ENCODE assay signal across 9 mouse cellular contexts in genomic region chr13:24988391-24988790, GRCm38 (mm10). TPM values are rescaled to one million over a fixed set of nuclear protein-coding genes. Genes with fewer than 3 reads are reported as not detected.
A peak's percentile ranks its signal among the peaks of the same experiment; 100 is the strongest.
DNase-seq lines count a peak whose midpoint lies in the region; ATAC-seq and TF ChIP-seq lines count a peak whose summit lies in the region.
"Had no signal": no experiment of that assay in that cellular context is flagged by ENCODE, and none has a peak within 500 bp of the region (broad histone marks: within the 10 kb centered on the region; RNA-seq: fewer than 3 reads in every experiment).

No protein-coding gene starts in this region.

- peaks cover 4% of the 10 kb centered on the region; the same call in 1 of the 2 replicates for H3K36me3 ChIP-seq in liver, embryonic 14.5 days (replicated peaks; ENCODE audit: control insufficient read depth, insufficient read depth, low read depth)
- H3K36me3 ChIP-seq in neural tube, embryonic 12.5 days: peaks cover 29% of the 10 kb centered on the region

- no peak overlapping the region for H3K9ac ChIP-seq in liver, embryonic 14.5 days (replicated peaks)
- H3K9ac ChIP-seq in neural tube, embryonic 12.5 days: no peak overlapping the region
- H3K9ac ChIP-seq: heart, embryonic 13.5 days had no signal

- no peak overlapping the region for H3K4me2 ChIP-seq in liver, embryonic 14.5 days (ENCODE audit: low read depth)
- no peak overlapping the region for H3K4me2 ChIP-seq in neural tube, embryonic 12.5 days (replicated peaks)
- H3K4me2 ChIP-seq: heart, embryonic 13.5 days had no signal

- no peaks in the 10 kb centered on the region for H3K4me1 ChIP-seq in liver, embryonic 14.5 days (replicated peaks; ENCODE audit: control insufficient read depth in 2 of 2, insufficient read depth in 2 of 2, low read length in 1 of 2)
- H3K4me1 ChIP-seq in neural tube, embryonic 12.5 days: no peaks in the 10 kb centered on the region

- ATAC-seq in activated CD4-positive, CD25-positive, alpha-beta regulatory T cell, adult 4 months: peak; percentile 77
- ATAC-seq in liver, embryonic 14.5 days (ENCODE audit: insufficient read depth): peak; percentile 42; the same call in 1 of the 2 replicates
- peak; percentile 69; the same call in 1 of the 2 replicates for ATAC-seq in neural tube, embryonic 12.5 days (ENCODE audit: low FRiP score, low read depth)

- no peak overlapping the region for H3K27ac ChIP-seq in liver, embryonic 14.5 days
- no peak overlapping the region for H3K27ac ChIP-seq in neural tube, embryonic 12.5 days
- H3K27ac ChIP-seq: heart, embryonic 13.5 days had no signal

- H3K4me3 ChIP-seq in liver, embryonic 14.5 days (ENCODE audit: insufficient read depth in 1 of 2, low read depth in 2 of 2, low read length in 2 of 2): no peak overlapping the region
- H3K4me3 ChIP-seq in neural tube, embryonic 12.5 days: no peak overlapping the region
- H3K4me3 ChIP-seq: heart, embryonic 13.5 days had no signal

- peak; percentile 71 for TF ChIP-seq CTCF in liver, embryonic 14.5 days (IDR thresholded peaks at IDR 0.05; ENCODE audit: low read depth)

- 58% methylated on average over 7 of the region's 7 CpGs for WGBS in liver, embryonic 14.5 days (ENCODE audit: insufficient replicate concordance)
- WGBS in neural tube, embryonic 12.5 days: 40% methylated on average over 7 of the region's 7 CpGs

- no peak for TF ChIP-seq EP300 in liver, embryonic 14.5 days (IDR thresholded peaks at IDR 0.05; ENCODE audit: low read depth)

- no peaks in the 10 kb centered on the region for H3K9me3 ChIP-seq in liver, embryonic 14.5 days (ENCODE audit: control insufficient read depth, low read length)
- H3K9me3 ChIP-seq in neural tube, embryonic 12.5 days: no peaks in the 10 kb centered on the region
- H3K9me3 ChIP-seq: heart, embryonic 13.5 days had no signal

- peak; percentile 72 for DNase-seq in CD4-positive, CD25-positive, alpha-beta regulatory T cell, adult 2 months (ENCODE audit: low read depth, low spot score)
- peak; percentile 72 for DNase-seq in embryo, embryonic 10.5 days (ENCODE audit: low spot score)
- peak; percentile 19 for DNase-seq in gastrocnemius, postnatal 25 days
- peak; percentile 73 for DNase-seq in kidney, adult 9 months
- peak in 1 of 3 experiments; percentile 26 for DNase-seq in liver, embryonic 14.5 days (ENCODE audit: low read depth in 3 of 3, low spot score in 3 of 3)
- peak; percentile 57 for DNase-seq in thymus, postnatal 14 days

- no peaks in the 10 kb centered on the region for H3K27me3 ChIP-seq in liver, embryonic 14.5 days (ENCODE audit: control insufficient read depth, insufficient read depth, low read length)
- no peaks in the 10 kb centered on the region for H3K27me3 ChIP-seq in neural tube, embryonic 12.5 days (replicated peaks)
- H3K27me3 ChIP-seq: heart, embryonic 13.5 days had no signal

RNA-seq across cellular contexts. Expression of gene Mrs2, which starts 31.8 kb away (rescaled TPM):
- polyA plus RNA-seq in activated CD4-positive, CD25-positive, alpha-beta regulatory T cell, adult 4 months (2017; shearing (Covaris generic)): 1 to 10 TPM; 5.6 to 5.7 TPM
- 10 to 100 TPM; 35.2 to 39.6 TPM for total RNA-seq in gastrocnemius, postnatal 25 days (2021)
- 4.9 and 8.4 TPM in 2 replicates for polyA plus RNA-seq in liver, embryonic 14.5 days (2012; rRNA removed)
- polyA plus RNA-seq in liver, embryonic 14.5 days (2014; fragmentation: Nextera tagmentation; extraction: Ambion mirVana): 16.6 and 17.7 TPM in 2 replicates
- 28.8 and 30.3 TPM in 2 replicates for polyA plus RNA-seq in neural tube, embryonic 12.5 days (2016; fragmentation: Nextera tagmentation; extraction: Ambion mirVana)

RNA-seq across cellular contexts. Expression of gene Gpld1, which starts 45.4 kb away (rescaled TPM):
- 1 to 10 TPM in 1 of 2 experiments, under 1 TPM in 1; 0.98 to 2.4 TPM for polyA plus RNA-seq in activated CD4-positive, CD25-positive, alpha-beta regulatory T cell, adult 4 months (2017; shearing (Covaris generic))
- total RNA-seq in gastrocnemius, postnatal 25 days (2021): under 1 TPM; 0.40 to 0.43 TPM
- polyA plus RNA-seq in liver, embryonic 14.5 days (2012; rRNA removed): 2.3 and 3.1 TPM in 2 replicates
- polyA plus RNA-seq in liver, embryonic 14.5 days (2014; fragmentation: Nextera tagmentation; extraction: Ambion mirVana): 5.8 and 5.9 TPM in 2 replicates
- 0.76 and 0.87 TPM in 2 replicates for polyA plus RNA-seq in neural tube, embryonic 12.5 days (2016; fragmentation: Nextera tagmentation; extraction: Ambion mirVana)

RNA-seq across cellular contexts. Expression of gene Aldh5a1, which starts 50.9 kb away (rescaled TPM):
- under 1 TPM; 0.20 to 0.49 TPM for polyA plus RNA-seq in activated CD4-positive, CD25-positive, alpha-beta regulatory T cell, adult 4 months (2017; shearing (Covaris generic))
- 1 to 10 TPM; 5.8 to 5.9 TPM for total RNA-seq in gastrocnemius, postnatal 25 days (2021)
- polyA plus RNA-seq in liver, embryonic 14.5 days (2012; rRNA removed): 2.2 and 3.1 TPM in 2 replicates
- 2.1 and 2.7 TPM in 2 replicates for polyA plus RNA-seq in liver, embryonic 14.5 days (2014; fragmentation: Nextera tagmentation; extraction: Ambion mirVana)
- polyA plus RNA-seq in neural tube, embryonic 12.5 days (2016; fragmentation: Nextera tagmentation; extraction: Ambion mirVana): 8.0 and 9.1 TPM in 2 replicates
